Mouse (Mus musculus) splenic B cell, adult 2 months (primary cell): Measurements from ENCODE around the gene Dync1li2.

ENCODE experiments used
- DNase-seq: peaks from one replicate; pipeline ENCODE4 v3.0.0-alpha.2; 2011; ENCODE audit warnings: low read depth, low spot score
- H3K27me3 ChIP-seq: 2 replicates; pipeline ENCODE4 v1.6.1; 2012; ENCODE audit warnings: mild to moderate bottlenecking, low read length, moderate library complexity, mixed read lengths; ENCODE audit not compliant: control insufficient read depth, poor library complexity, insufficient read depth, severe bottlenecking
- H3K36me3 ChIP-seq: 2 replicates; pipeline ENCODE4 v1.6.1; 2012; ENCODE audit warnings: mild to moderate bottlenecking, low read length, moderate library complexity, mixed read lengths; ENCODE audit not compliant: control insufficient read depth, poor library complexity, insufficient read depth, severe bottlenecking

The Dync1li2 gene

DNA sequence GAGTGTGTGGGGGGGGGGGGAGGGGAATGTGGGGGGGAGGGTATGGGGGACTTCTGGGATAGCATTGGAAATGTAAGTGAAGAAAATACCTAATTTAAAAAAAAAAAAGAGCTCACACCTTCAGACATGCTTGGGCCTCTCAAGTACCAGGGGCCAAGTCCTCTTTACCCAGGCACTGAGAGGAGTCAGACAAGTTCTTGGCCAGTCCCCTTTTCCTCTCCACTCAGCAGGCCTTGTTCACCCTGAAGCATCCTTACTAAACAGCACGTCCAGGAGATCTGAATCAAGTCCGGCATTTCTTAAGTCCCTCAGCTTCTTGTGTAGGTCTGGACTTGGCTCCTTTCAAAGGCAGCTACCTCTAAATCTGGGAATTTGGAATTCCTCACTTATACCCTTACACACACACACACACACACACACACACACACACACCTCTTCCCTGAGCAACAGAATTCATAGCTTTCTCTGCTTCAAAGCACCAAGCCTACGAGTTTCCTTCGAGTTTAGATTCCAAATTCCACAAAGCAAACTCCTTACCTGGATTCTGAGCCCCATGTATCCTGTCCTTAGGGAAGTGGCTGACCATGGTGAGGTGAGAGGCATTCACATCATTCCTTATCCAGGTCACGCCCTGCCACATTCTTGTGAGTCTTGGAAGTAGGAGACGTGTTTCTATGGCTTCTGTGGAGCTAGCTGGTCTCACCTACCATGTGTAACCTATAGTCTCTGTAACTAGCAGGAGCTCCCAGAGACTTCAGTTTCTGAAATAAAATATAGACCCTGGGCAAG lies 36.3 kb downstream of the Dync1li2 start:
- no peaks in the 10 kb centered on the region for H3K27me3 ChIP-seq
- DNase-seq: no peak
- no peaks in the 10 kb centered on the region for H3K36me3 ChIP-seq

DNA sequence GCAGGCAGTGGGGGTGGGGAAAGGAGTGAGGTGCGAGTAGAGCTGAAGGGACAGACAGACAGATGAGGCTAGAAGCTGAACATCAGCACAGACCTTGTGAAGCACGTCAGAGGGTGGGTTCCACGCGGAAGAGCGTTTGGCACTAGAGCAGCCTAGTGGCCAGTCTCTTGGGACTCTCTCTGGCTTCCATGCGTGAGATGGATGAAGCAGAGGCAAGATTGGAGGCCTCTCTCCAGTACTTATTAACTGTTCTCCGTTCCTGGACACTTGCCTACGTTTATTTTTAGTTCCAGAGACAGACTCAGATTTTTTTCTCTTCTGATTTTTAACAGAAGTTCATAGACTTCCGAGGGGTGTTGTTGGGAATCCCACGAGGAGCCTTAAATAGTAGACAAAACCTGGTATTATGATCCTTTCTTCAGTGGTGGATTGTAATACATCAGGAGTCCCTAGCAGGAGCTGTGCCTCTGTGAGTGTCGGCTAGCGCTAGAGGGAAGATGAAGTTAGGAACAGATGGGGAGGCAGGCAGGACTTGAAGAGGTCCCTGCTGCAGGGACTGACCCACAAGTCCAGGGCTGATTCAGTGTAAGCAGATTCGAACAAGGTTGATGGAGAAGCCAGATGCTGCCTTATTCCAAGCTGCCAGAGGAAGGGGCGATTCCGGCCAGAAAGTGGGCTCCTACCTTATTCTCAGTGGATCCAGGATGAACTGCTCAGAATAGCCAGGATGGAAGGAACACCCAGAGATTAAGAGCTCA lies 37.2 kb downstream of the Dync1li2 start:
- no peak for DNase-seq
- Histone ChIP-seq H3K27me3 (no peaks in the 10 kb centered on the region), H3K36me3 (no peaks in the 10 kb centered on the region)

DNA sequence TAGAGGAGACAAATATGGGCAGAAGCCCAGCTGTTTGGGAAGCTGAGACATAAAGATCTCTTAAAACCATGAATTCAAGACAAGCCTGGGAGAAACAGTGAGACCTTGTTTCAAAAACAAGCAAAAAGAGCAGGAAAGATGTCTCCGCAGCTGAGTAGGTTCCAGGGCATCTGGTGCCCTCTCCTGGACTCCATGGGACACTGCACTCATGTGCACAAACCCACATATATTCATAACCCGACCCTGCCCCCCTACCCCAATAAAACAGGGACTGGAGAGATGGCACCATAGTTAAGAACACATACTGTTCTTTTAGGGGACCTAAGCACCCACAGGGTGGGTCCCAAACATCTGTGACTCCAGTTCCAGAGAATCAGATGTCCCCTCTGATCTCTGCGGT lies 39.3 kb downstream of the Dync1li2 start:
- Histone ChIP-seq H3K27me3 (no peaks in the 10 kb centered on the region), H3K36me3 (no peaks in the 10 kb centered on the region)
- DNase-seq: no peak

DNA sequence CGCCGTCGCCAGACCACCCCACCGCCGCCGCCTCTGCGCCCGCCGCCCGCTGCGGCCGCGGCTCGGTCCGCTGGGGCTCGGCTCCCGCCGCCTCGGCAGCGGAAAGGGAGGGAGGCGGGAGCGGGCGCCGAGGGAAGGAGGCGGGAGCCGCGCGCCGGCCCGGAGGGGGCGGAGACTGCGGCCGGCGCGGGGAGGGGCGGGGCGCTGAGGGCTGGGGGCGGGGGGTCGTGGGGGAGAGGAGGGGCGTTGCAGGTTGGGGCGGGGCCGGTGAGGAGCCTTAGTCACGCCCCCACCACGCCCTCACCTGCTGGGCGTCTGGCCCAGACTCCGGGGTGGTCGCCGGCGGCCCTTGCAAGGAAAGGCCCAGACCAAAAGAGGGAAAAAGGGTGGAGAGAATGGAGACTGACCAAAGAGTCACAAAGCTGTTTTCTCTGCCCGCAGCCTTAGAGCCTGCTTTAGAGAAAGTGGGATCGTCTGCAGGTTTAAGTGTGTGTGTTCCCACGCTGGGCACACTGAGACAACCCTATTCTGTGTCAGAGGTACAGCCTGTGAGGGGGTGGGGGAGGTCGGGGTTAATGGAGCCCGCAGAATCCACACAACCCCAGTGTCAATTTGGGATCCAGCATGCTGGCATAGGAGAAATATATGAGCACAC lies 47.0 kb downstream of the Dync1li2 start, which contains the start of gene Cmtm4:
Cmtm4 (minus strand) TSS at position 105 of the 655 bp plus-strand sequence.
- DNase-seq: peak; percentile 38
- H3K27me3 ChIP-seq: no peaks in the 10 kb centered on the region
- H3K36me3 ChIP-seq: no peaks in the 10 kb centered on the region

DNA sequence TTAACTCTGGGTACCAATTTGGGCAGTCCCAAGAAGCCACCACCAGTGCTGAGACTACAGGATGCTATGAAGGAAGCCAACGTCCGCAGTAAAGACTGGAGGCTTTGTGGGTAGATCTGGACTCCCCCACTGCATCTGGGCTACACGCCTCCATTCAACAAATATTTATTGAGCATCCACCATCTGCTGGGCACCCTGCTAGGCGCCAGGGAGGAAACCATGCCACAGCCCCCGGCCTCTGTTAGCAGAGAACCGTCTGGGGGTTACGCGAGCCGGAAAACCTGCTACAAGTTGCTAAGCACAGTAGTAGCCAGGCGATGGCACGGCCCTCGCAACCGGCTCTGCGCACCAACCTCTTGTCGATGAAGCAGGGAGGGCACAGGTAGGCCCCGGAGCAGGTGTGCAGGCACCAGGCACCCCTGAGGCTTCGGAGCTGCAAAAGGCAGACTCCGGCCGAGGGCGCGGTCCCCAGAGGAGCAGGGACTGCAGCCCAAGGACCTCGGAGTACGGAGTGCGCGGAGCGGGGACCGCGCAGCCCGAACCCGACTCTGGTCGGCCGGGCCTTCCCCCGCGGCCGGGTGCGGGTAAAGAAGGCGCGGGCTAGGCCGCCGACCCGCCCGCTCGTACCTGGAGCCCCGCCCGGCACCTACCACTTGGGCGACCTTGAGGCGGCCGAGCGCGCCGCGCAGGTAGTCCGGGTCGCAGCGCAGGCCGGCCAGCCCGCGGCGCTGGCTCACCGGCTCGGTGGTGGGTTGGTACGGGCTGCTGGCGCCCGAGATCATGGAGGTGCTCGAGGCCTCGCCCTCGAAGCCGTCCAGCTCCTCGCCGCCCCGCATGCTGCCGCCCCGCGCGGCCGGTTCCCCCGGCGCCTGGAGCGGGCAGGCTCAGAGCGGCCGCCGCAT lies 47.8 kb downstream of the Dync1li2 start:
- Histone ChIP-seq H3K36me3 (no peaks in the 10 kb centered on the region), H3K27me3 (no peaks in the 10 kb centered on the region)
- DNase-seq: peak; percentile 28

DNA sequence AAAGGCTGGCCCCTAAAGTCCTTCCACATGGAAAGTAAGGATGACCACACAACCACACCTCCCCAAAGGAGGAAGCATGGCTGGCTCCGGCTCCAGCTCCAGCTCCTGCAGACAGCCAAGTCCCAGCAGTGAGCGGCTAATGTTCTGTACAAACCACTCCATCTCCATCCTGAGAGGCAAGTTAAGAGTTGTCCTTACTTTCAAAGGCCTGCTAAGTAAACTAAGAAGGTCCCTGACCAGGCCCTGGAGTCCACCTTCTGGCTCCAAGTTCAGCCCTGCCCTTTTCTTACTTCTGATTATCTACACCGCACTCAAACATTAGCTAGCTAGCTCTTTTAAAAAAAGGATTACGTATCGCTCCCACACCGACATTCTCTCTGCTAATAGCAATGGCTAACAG lies 49.1 kb downstream of the Dync1li2 start:
- Histone ChIP-seq H3K27me3 (no peaks in the 10 kb centered on the region), H3K36me3 (no peaks in the 10 kb centered on the region)
- no peak for DNase-seq

DNA sequence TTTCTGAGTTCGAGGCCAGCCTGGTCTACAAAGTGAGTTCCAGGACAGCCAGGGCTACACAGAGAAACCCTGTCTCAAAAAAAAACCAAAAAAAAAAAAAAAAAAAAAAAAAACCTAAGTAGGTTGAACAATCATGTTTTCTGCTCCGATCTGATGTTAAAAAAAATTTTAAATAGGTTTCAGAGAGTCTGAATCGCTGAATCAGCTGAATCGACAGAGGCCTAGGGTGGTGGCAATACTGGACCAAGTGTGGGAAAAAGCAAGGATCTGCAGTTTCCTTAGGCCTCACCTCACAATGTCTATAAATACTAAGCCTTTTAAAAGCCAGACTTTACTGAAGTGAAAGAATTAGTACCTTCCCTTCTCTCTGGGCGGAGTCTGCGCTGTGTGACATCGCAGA lies 49.7 kb downstream of the Dync1li2 start:
- Histone ChIP-seq H3K36me3 (no peaks in the 10 kb centered on the region), H3K27me3 (no peaks in the 10 kb centered on the region)
- no peak for DNase-seq

DNA sequence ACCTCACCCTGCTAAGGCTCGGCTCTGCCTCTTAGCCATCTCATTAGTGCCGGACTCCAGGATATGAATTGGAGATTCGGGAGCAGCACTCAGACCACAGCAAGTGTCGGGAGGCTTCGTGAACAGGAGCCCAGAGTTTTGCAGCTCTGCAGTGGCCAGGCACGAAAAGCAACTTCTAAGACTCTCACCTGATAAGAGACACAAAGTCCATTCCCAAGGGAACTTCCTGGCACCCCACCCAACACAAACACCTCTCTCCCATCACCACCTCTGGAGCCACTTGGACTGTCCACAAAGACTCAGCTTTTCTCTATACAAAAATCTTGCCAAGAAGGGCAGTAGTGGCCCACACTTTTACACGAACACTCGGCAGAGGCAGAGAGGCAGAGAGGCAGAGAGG lies 52.6 kb downstream of the Dync1li2 start:
- DNase-seq: no peak
- H3K27me3 ChIP-seq: no peaks in the 10 kb centered on the region
- H3K36me3 ChIP-seq: no peaks in the 10 kb centered on the region

DNA sequence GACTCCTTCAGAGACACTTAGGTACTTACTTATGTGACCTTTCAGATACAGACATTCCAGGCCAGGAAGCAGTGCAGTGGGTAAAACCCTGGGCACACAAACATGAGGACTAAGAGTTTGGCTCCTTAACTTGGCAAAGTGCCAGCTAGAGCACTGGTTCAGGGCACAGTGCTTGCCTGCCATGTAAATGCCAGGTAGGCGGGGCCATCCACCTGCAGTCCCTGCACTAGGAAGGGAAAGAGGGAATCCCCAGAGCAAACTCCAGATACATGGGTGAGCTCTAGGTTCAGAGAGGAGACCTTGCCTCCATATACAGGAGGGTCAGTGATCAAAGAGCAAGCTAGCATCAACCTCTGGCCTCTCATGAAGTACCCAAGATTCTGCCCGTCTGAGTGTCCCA lies 54.9 kb downstream of the Dync1li2 start:
- no peak for DNase-seq
- H3K36me3 ChIP-seq: no peaks in the 10 kb centered on the region
- H3K27me3 ChIP-seq: no peaks in the 10 kb centered on the region

DNA sequence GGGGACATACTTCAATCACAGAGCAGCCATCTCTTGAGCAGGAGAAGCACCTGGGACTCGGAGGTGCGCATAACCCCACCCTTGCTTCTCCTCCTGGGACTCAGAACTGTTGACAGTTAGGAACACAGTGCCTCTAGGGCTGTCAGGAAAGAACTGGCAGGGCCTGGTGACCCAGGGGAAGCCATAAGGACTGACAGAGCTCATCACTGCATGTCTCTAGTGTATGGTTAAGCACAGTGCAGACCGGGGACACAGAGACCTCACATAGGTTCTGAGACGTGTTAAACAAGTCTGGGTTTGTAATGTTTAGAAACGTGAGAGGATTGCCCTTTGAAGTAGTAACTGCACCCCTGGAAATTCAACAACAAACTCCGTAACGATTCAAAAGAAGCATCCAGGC lies 55.3 kb downstream of the Dync1li2 start:
- DNase-seq: no peak
- Histone ChIP-seq H3K27me3 (no peaks in the 10 kb centered on the region), H3K36me3 (no peaks in the 10 kb centered on the region)

DNA sequence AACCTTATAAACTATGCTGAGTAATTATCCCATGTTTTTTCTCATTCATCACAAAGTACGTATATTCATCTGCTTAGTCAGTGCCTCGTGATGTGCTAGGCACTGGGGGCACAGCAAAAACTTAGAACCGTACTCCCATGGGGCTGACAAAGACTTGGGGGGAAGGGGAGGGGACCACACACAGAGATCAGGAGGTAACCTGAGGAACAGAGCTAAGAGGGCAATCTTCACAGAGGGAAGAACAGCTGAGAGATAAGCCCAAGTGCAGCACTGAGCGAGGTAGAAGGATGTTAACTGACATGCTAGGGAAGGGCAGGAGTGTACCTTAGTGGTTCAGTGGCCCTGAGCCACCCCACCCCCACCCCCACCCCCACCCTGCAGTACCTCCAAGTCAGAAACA lies 56.2 kb downstream of the Dync1li2 start:
- Histone ChIP-seq H3K36me3 (no peaks in the 10 kb centered on the region), H3K27me3 (no peaks in the 10 kb centered on the region)
- no peak for DNase-seq

DNA sequence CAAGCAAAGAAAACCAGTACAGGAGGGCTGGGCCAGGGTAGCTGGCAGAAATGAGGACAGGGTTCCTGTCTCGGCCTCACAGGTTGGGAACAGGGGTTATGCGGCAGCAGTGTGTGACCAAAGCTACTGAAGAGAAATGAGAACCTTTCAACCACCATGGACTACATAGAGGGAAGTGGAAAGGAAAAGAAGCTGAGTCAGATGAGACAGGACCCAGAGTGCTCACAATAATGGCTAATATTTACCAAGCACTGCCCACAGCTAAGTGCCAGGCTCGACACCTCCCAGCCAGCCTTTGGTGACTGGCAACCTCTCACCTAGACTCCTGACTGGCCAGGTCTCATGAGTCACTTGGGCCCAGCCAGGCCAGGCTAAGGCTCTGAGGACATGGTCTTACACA lies 58.9 kb downstream of the Dync1li2 start:
- H3K27me3 ChIP-seq: no peaks in the 10 kb centered on the region

DNA sequence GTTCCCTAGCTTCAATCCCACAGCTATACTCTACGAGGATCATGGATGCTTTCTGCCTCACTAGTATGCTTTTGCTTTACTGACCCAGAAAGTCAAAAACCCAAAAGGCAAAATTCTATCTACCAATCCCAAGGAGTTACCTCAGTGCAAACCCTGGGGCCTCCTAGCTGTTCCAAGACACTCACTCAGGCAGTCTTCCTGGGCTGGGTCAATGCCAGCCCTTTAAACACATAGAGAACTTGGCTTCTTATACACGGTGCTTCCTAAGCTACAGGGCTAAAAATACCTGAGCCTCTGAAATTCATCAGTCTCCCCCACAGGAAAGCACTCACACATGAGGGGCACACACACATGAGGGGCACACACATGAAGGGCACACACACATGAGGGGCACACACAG lies 59.6 kb downstream of the Dync1li2 start:
- H3K27me3 ChIP-seq: no peaks in the 10 kb centered on the region
- no peaks in the 10 kb centered on the region for H3K36me3 ChIP-seq
- DNase-seq: no peak

More for the DNA sequence above, 58.9 kb downstream of the Dync1li2 start:
- no peak for DNase-seq
- no peaks in the 10 kb centered on the region for H3K36me3 ChIP-seq

DNA sequence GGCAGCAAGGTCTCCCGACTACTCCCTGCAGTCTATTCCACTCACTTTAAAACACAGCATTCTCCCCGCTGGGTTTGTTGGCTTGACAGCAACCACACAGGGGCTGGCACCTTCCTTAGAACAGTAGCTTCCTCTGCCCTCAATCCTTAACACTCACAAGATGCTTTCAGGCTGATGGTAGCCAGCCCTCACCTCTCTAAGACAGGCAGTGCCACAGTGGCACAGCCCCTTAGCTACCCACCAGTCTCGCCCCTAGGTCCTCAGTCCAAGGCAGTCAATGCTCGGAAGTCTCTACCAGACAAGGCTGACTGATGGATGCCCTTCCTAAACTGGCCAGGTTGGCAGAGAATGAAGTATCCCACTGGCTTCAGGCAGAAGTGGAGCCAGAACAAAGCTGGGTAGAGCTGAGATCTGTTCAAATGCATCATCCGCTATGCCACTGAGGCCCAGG lies 61.9 kb downstream of the Dync1li2 start:
- no peaks in the 10 kb centered on the region for H3K27me3 ChIP-seq
- no peaks in the 10 kb centered on the region for H3K36me3 ChIP-seq
- no peak for DNase-seq
